Mouse (Mus musculus) hindbrain, embryonic 15.5 days (tissue): ENCODE results near the gene Klhdc8b. TPM values are rescaled to one million over a fixed set of nuclear protein-coding genes. Genes with fewer than 3 reads are reported as not detected.

Experiments
- ATAC-seq: fragments of 200-750 bp; cut with Nextera tagmentation; 2 replicates; pipeline ENCODE4 v1.8.0; 2017; ENCODE audit warnings: low read depth, moderate number of reproducible peaks, moderate TSS enrichment; ENCODE audit not compliant: low FRiP score
- H3K27ac ChIP-seq: fragments of 300-500 bp; sonication (generic); replicated peaks from 2 replicates; pipeline ENCODE4 v1.5.1; 2015; ENCODE audit warnings: mild to moderate bottlenecking, inconsistent platforms
- H3K27me3 ChIP-seq: fragments of 300-500 bp; sonication (generic); 2 replicates; pipeline ENCODE4 v1.6.1; 2015; ENCODE audit warnings: control low read depth, inconsistent platforms
- H3K36me3 ChIP-seq: fragments of 300-500 bp; sonication (generic); 2 replicates; pipeline ENCODE4 v1.6.1; 2015; ENCODE audit warnings: control low read depth, inconsistent platforms
- H3K4me1 ChIP-seq: fragments of 300-500 bp; sonication (generic); replicated peaks from 2 replicates; pipeline ENCODE4 v1.6.1; 2015; ENCODE audit warnings: control low read depth, inconsistent platforms
- H3K4me2 ChIP-seq: fragments of 300-500 bp; sonication (generic); 2 replicates; pipeline ENCODE4 v1.6.1; 2015; ENCODE audit warnings: moderate library complexity, mild to moderate bottlenecking, inconsistent platforms
- H3K4me3 ChIP-seq: fragments of 300-500 bp; sonication (generic); 2 replicates; pipeline ENCODE4 v1.5.1; 2015; ENCODE audit warnings: mild to moderate bottlenecking, inconsistent platforms
- H3K9ac ChIP-seq: fragments of 300-500 bp; sonication (generic); 2 replicates; pipeline ENCODE4 v1.6.1; 2015; ENCODE audit warnings: inconsistent platforms
- H3K9me3 ChIP-seq: fragments of 300-500 bp; sonication (generic); 2 replicates; pipeline ENCODE4 v1.6.1; 2016; ENCODE audit warnings: control low read depth, inconsistent platforms
- WGBS: fragments of 180-500 bp; shearing (Covaris S2); methylation state at CpG from one replicate; pipeline ENCODE4 v1.1.7; 2015; 5-methylcytosine and 5-hydroxymethylcytosine counted together
- polyA plus RNA-seq: library from polyadenylated mRNA; unstranded; fragments of >200 nt; fragmentation: Nextera tagmentation; extraction: Ambion mirVana; gene quantifications from 2 replicates; pipeline ENCODE4 v1.2.1, GENCODE M21; 2015

Gene Klhdc8b
- polyA plus RNA-seq = 67.5 and 70.8 TPM in 2 replicates

DNA sequence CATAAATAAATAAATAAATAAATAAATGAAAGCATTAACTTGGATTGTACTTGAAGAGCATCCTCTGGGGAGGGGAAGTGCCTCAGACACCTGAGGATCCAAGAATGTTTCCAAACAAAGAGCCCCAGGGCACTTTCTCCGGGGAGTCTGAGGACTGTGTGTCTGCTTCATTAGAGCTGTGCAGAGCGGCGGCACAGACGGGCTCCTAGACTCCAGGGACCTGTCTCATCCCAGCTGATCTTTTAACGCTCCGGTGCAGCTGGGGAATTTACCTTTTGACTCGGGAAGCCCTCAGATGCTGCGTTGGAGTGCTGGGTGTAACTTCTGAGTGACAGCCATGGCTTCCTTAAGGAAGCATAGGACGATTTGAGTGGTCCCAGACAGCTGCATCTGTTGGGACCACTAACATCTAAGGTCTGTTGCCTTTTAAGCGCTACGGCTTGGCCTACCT, at the start of gene Klhdc8b:
TSS of gene Klhdc8b (minus strand) at position 401 of the 451 bp plus-strand sequence.
- Histone ChIP-seq H3K36me3 (peaks cover 23% of the 10 kb centered on the region), H3K27ac (peak within 1 kb of the TSS; percentile 87), H3K4me2 (peak within 1 kb of the TSS; percentile 82), H3K9ac (peak within 1 kb of the TSS; percentile 75), H3K4me3 (peak within 1 kb of the TSS; percentile 66), H3K9me3 (no peaks in the 10 kb centered on the region), H3K27me3 (no peaks in the 10 kb centered on the region), H3K4me1 (peaks cover 22% of the 10 kb centered on the region)
- 25% methylated on average over 11 of the region's 11 CpGs for WGBS
- ATAC-seq = no peak

DNA sequence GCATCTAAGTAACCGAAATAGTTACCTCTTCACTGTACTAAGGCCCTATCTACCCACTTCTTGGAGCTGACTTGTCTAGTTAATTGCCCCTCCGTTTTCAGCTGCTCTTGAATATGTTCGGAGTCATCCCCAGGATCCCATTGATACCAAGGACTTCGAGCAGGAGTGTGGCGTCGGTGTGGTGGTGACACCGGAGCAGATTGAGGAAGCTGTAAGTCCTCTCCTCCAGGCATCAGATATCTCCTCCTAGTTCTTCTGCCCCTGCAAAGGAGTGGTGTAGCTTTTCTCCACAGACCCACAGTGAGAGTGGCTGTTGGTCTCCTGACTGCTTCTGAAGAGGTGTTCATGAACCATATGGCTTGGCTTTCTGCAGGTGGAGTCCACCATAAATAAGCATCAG, 47.4 kb upstream of the Klhdc8b start:
- Histone ChIP-seq H3K36me3 (peaks cover 38% of the 10 kb centered on the region), H3K4me1 (peaks cover 20% of the 10 kb centered on the region), H3K4me3 (peak overlapping the region; percentile 86), H3K9ac (peak overlapping the region; percentile 61), H3K27me3 (no peaks in the 10 kb centered on the region), H3K4me2 (peak overlapping the region; percentile 92), H3K9me3 (no peaks in the 10 kb centered on the region), H3K27ac (no peak overlapping the region)
- ATAC-seq = no peak
- WGBS = 84% methylated on average over 7 of the region's 7 CpGs

- ATAC-seq = peak; percentile 97
Measured at GRCm38 (mm10) chr9:108507619-108508434, 46.4 kb upstream of the Klhdc8b start, which contains the start of gene Qars. Gene Qars (plus strand): TSS chr9:108507706.

DNA sequence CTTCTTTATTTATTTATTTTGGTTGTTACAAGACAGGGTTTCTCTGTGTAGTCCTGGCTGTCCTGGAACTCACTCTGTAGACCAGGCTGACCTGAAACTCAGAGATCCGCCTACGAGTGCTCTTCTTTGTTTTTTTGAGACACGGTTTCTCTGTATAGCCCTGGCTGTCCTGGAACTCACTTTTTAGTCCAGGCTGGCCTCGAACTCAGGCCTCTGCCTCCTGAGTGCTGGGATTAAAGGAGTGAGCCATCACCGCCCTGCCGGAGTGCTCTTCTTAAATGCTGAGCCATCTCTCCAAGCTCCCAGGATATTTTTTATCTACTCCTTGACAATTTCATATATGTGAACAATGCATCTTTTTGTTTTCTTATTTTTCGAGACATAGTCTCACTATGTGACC, 45.5 kb upstream of the Klhdc8b start:
- no peak for ATAC-seq
- H3K4me3 ChIP-seq = peak overlapping the region; percentile 86; the same call in 1 of the 2 replicates
- peaks cover 26% of the 10 kb centered on the region for H3K36me3 ChIP-seq
- peak overlapping the region; percentile 61; the same call in 1 of the 2 replicates for H3K9ac ChIP-seq
- H3K27ac ChIP-seq = peak overlapping the region; percentile 89
- H3K9me3 ChIP-seq = no peaks in the 10 kb centered on the region
- peak overlapping the region; percentile 92 for H3K4me2 ChIP-seq
- H3K4me1 ChIP-seq = peaks cover 20% of the 10 kb centered on the region
- no peaks in the 10 kb centered on the region for H3K27me3 ChIP-seq
- 89% methylated on average over 7 of the region's 7 CpGs for WGBS

More at GRCm38 (mm10) chr9:108507619-108508434, 46.4 kb upstream of the Klhdc8b start, which contains the start of gene Qars:
- Histone ChIP-seq H3K27ac (peak within 1 kb of the TSS; percentile 89), H3K9me3 (no peaks in the 10 kb centered on the region), H3K4me2 (peak within 1 kb of the TSS; percentile 92), H3K9ac (peak within 1 kb of the TSS; percentile 61), H3K36me3 (peaks cover 32% of the 10 kb centered on the region), H3K4me1 (peaks cover 20% of the 10 kb centered on the region), H3K27me3 (no peaks in the 10 kb centered on the region), H3K4me3 (peak within 1 kb of the TSS; percentile 86)
- under 1% methylated on average over 37 of the region's 37 CpGs for WGBS

DNA sequence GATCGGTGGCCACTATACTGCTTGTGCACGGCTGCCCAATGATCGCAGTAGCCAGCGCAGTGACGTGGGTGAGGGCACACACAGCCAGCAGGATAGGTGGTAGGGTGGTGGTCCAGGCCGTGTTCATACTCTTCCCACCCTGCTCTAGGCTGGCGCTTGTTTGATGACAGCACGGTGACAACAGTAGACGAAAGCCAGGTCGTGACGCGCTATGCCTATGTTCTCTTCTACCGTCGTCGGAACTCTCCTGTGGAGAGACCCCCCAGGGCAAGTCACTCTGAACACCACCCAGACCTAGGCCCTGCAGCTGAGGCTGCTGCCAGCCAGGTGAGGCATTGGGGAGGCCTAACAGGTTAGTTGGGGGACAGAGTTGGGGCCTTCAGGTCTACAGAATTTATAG, 38.6 kb upstream of the Klhdc8b start:
- ATAC-seq = no peak
- H3K4me3 ChIP-seq = no peak overlapping the region
- 97% methylated on average over 15 of the region's 15 CpGs for WGBS

DNA sequence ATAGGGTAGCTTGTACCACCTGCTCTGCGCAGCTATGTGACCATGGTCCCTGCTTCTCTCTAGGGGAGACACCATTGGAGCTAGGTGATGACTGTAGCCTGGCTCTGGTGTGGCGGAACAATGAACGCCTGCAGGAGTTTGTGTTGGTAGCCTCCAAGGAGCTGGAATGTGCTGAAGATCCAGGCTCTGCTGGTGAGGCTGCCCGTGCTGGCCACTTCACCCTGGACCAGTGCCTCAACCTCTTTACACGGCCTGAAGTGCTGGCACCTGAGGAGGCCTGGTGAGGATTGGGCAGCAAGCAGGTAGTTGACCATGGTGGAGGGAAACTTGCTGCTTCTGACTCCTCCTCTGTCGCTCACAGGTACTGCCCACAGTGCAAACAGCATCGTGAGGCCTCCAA, 37.9 kb upstream of the Klhdc8b start:
- H3K4me1 ChIP-seq = no peaks in the 10 kb centered on the region
- no peaks in the 10 kb centered on the region for H3K9me3 ChIP-seq
- no peak overlapping the region for H3K9ac ChIP-seq
- no peak overlapping the region for H3K4me2 ChIP-seq
- no peak overlapping the region for H3K4me3 ChIP-seq
- no peak overlapping the region for H3K27ac ChIP-seq
- H3K36me3 ChIP-seq = peaks cover 83% of the 10 kb centered on the region
- 95% methylated on average over 7 of the region's 7 CpGs for whole genome bisulfite sequencing
- no peak for ATAC-seq
- no peaks in the 10 kb centered on the region for H3K27me3 ChIP-seq

More for the DNA sequence above, 38.6 kb upstream of the Klhdc8b start:
- Histone ChIP-seq H3K9ac (no peak overlapping the region), H3K27ac (no peak overlapping the region), H3K4me1 (no peaks in the 10 kb centered on the region), H3K27me3 (no peaks in the 10 kb centered on the region), H3K4me2 (no peak overlapping the region), H3K36me3 (peaks cover 76% of the 10 kb centered on the region), H3K9me3 (no peaks in the 10 kb centered on the region)

GRCm38 (mm10) chr9:108494905-108495304, 33.5 kb upstream of the Klhdc8b start:
- no peaks in the 10 kb centered on the region for H3K27me3 ChIP-seq
- H3K4me3 ChIP-seq = no peak overlapping the region

GRCm38 (mm10) chr9:108494146-108494825, 32.9 kb upstream of the Klhdc8b start:
- 95% methylated on average over 19 of the region's 19 CpGs for WGBS
- Histone ChIP-seq H3K27ac (no peak overlapping the region), H3K36me3 (peaks cover 71% of the 10 kb centered on the region), H3K27me3 (no peaks in the 10 kb centered on the region), H3K9ac (no peak overlapping the region), H3K4me2 (no peak overlapping the region), H3K9me3 (no peaks in the 10 kb centered on the region), H3K4me3 (no peak overlapping the region), H3K4me1 (peaks cover 24% of the 10 kb centered on the region)
- no peak for ATAC-seq

More at GRCm38 (mm10) chr9:108494905-108495304, 33.5 kb upstream of the Klhdc8b start:
- no peak overlapping the region for H3K27ac ChIP-seq
- H3K9ac ChIP-seq = no peak overlapping the region
- ATAC-seq = no peak
- H3K9me3 ChIP-seq = no peaks in the 10 kb centered on the region
- WGBS = 80% methylated on average over 10 of the region's 10 CpGs
- peaks cover 20% of the 10 kb centered on the region for H3K4me1 ChIP-seq
- H3K36me3 ChIP-seq = peaks cover 77% of the 10 kb centered on the region
- H3K4me2 ChIP-seq = no peak overlapping the region

DNA sequence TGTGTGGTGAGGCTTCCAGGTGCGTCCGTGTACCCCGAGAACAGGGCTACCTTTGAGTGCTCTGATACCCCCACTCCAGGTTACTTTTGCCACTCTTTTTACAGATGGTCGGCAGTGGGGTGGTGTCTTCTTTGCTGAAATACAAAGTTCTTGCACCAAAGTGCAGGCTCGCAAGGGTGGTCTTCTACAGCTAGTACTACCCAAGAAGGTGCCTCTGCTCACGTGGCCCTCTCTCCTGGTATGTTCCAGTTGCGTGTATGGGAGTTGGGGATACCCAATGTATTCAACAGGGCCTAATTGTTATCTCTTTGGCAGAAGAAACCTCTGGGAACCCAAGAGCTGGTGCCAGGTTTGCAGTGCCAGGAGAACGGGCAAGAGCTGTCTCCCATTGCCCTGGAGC, 31.9 kb upstream of the Klhdc8b start:
- ATAC-seq = no peak
- WGBS = 95% methylated on average over 8 of the region's 8 CpGs
- H3K4me3 ChIP-seq = no peak overlapping the region

DNA sequence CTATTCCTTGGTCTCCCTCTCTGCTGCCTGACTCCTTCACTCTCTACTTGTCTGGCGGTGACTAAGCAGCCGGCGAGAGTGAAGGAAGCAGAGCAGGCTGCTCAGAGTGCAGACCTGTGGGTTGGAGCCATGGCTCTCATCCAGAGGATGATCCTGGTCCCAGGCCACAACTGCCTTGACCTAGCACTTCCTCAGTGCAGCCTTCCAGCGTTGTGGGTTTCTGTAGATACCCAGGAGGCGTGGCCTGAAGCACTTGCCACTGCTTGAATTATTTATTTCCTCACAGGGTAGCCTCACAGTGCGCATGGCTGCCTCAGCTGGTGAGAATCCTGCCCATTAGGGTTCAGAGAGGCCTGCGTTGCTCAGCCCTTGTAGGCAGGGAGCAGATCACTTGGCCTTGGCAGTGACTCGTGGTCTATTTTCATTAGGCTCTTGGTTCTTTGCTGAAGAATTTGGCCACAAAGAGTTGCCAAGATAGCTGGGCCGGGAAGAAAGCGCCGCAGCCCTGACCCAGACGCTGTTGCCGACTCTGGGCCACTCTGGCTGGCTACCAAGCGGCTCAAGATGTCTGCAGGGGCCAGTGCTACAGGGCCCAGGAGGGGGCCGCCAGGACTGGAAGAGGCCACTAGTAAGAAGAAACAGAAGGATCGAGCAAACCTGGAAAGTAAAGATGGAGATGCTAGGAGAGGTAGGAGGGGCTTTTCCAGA, 30.8 kb upstream of the Klhdc8b start:
- Histone ChIP-seq H3K4me1 (peaks cover 24% of the 10 kb centered on the region), H3K36me3 (peaks cover 51% of the 10 kb centered on the region), H3K9me3 (no peaks in the 10 kb centered on the region), H3K9ac (peak overlapping the region; percentile 99; the same call in 1 of the 2 replicates), H3K27ac (no peak overlapping the region), H3K27me3 (no peaks in the 10 kb centered on the region), H3K4me3 (peak overlapping the region; percentile 98), H3K4me2 (peak overlapping the region; percentile 73)
- no peak for ATAC-seq
- WGBS = 82% methylated on average over 16 of the region's 16 CpGs

More for the DNA sequence above, 31.9 kb upstream of the Klhdc8b start:
- peaks cover 60% of the 10 kb centered on the region for H3K36me3 ChIP-seq
- peaks cover 24% of the 10 kb centered on the region for H3K4me1 ChIP-seq
- H3K4me2 ChIP-seq = no peak overlapping the region
- no peaks in the 10 kb centered on the region for H3K9me3 ChIP-seq
- H3K27ac ChIP-seq = no peak overlapping the region
- no peak overlapping the region for H3K9ac ChIP-seq
- H3K27me3 ChIP-seq = no peaks in the 10 kb centered on the region

GRCm38 (mm10) chr9:108491286-108491580, 29.9 kb upstream of the Klhdc8b start:
- Histone ChIP-seq H3K27ac (peak overlapping the region; percentile 95), H3K9ac (peak overlapping the region; percentile 99), H3K4me1 (peaks cover 24% of the 10 kb centered on the region), H3K27me3 (no peaks in the 10 kb centered on the region), H3K4me3 (peak overlapping the region; percentile 98), H3K9me3 (no peaks in the 10 kb centered on the region), H3K36me3 (peaks cover 41% of the 10 kb centered on the region), H3K4me2 (peak overlapping the region; percentile 73)
- 11% methylated on average over 12 of the region's 12 CpGs for WGBS
- ATAC-seq = no peak
